Mouse (Mus musculus): ENCODE measurements at regions not wholly inside any gene's neighbourhood (a gene's known extent, or its start where the extent isn't known, plus 50 kb on each side); places are given as distances from the start of the nearest gene placed in this dataset.

GRCm38 (mm10) chr13:83951163-83951562, 270.9 kb upstream of the Tmem161b start:
- Histone ChIP-seq H3K27me3 (ENCODE audit: control insufficient read depth, insufficient read depth, low read length, poor library complexity, severe bottlenecking) (no peaks in the 10 kb centered on the region), H3K36me3 (ENCODE audit: control insufficient read depth, insufficient read depth, low read length, poor library complexity, severe bottlenecking) (no peaks in the 10 kb centered on the region)
- no peak for DNase-seq (ENCODE audit: low read depth, low spot score)

- Histone ChIP-seq H3K27me3 (ENCODE audit: control insufficient read depth, insufficient read depth, low read length, poor library complexity, severe bottlenecking) (no peaks in the 10 kb centered on the region), H3K36me3 (ENCODE audit: control insufficient read depth, insufficient read depth, low read length, poor library complexity, severe bottlenecking) (no peaks in the 10 kb centered on the region)
- DNase-seq (ENCODE audit: low read depth, low spot score), result no peak
These were observed 270.3 kb upstream of the Tmem161b start for GRCm38 (mm10) chr13:83951808-83952207.

DNA sequence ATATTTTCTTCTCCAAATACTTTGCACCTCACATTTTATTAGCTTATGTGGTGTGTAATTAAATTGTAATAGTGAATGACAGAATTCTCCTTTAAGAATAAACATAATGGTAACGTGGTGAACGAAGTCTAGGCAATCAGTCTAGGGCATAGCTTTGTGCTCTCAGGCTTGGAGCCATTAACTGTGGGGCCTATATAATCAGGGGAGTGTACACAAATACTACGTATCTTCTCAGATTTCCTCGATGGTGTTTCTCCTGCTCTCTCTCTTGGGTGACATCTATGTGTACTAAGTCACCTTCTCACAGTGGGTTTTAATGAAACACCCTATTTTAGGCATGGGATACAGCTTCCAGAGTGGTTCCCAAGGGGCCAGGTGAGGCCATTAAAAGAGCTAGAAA, 269.7 kb upstream of the Tmem161b start:
- Histone ChIP-seq H3K36me3 (ENCODE audit: control insufficient read depth, insufficient read depth, low read length, poor library complexity, severe bottlenecking) (no peaks in the 10 kb centered on the region), H3K27me3 (ENCODE audit: control insufficient read depth, insufficient read depth, low read length, poor library complexity, severe bottlenecking) (no peaks in the 10 kb centered on the region)
- no peak for DNase-seq (ENCODE audit: low read depth, low spot score)

GRCm38 (mm10) chr13:83952862-83953261, 269.2 kb upstream of the Tmem161b start:
- H3K27me3 ChIP-seq (ENCODE audit: control insufficient read depth, insufficient read depth, low read length, poor library complexity, severe bottlenecking), result no peaks in the 10 kb centered on the region
- DNase-seq (ENCODE audit: low read depth, low spot score), result no peak
- no peaks in the 10 kb centered on the region for H3K36me3 ChIP-seq (ENCODE audit: control insufficient read depth, insufficient read depth, low read length, poor library complexity, severe bottlenecking)

- Histone ChIP-seq H3K36me3 (ENCODE audit: control insufficient read depth, insufficient read depth, low read length, poor library complexity, severe bottlenecking) (no peaks in the 10 kb centered on the region), H3K27me3 (ENCODE audit: control insufficient read depth, insufficient read depth, low read length, poor library complexity, severe bottlenecking) (no peaks in the 10 kb centered on the region)
- DNase-seq (ENCODE audit: low read depth, low spot score), result no peak
These were observed 266.4 kb upstream of the Tmem161b start for GRCm38 (mm10) chr13:83955701-83956100.

- no peaks in the 10 kb centered on the region for H3K36me3 ChIP-seq (ENCODE audit: control insufficient read depth, insufficient read depth, low read length, poor library complexity, severe bottlenecking)
- no peaks in the 10 kb centered on the region for H3K27me3 ChIP-seq (ENCODE audit: control insufficient read depth, insufficient read depth, low read length, poor library complexity, severe bottlenecking)
- no peak for DNase-seq (ENCODE audit: low read depth, low spot score)
These were observed 243.6 kb upstream of the Tmem161b start for GRCm38 (mm10) chr13:83978541-83978940.

GRCm38 (mm10) chr13:83979535-83979934, 242.6 kb upstream of the Tmem161b start:
- Histone ChIP-seq H3K27me3 (ENCODE audit: control insufficient read depth, insufficient read depth, low read length, poor library complexity, severe bottlenecking) (no peaks in the 10 kb centered on the region), H3K36me3 (ENCODE audit: control insufficient read depth, insufficient read depth, low read length, poor library complexity, severe bottlenecking) (no peaks in the 10 kb centered on the region)
- DNase-seq (ENCODE audit: low read depth, low spot score), result no peak

- no peak for DNase-seq (ENCODE audit: low read depth, low spot score)
- Histone ChIP-seq H3K36me3 (ENCODE audit: control insufficient read depth, insufficient read depth, low read length, poor library complexity, severe bottlenecking) (no peaks in the 10 kb centered on the region), H3K27me3 (ENCODE audit: control insufficient read depth, insufficient read depth, low read length, poor library complexity, severe bottlenecking) (no peaks in the 10 kb centered on the region)
These were observed 237.3 kb upstream of the Tmem161b start for GRCm38 (mm10) chr13:83984651-83985331.

DNA sequence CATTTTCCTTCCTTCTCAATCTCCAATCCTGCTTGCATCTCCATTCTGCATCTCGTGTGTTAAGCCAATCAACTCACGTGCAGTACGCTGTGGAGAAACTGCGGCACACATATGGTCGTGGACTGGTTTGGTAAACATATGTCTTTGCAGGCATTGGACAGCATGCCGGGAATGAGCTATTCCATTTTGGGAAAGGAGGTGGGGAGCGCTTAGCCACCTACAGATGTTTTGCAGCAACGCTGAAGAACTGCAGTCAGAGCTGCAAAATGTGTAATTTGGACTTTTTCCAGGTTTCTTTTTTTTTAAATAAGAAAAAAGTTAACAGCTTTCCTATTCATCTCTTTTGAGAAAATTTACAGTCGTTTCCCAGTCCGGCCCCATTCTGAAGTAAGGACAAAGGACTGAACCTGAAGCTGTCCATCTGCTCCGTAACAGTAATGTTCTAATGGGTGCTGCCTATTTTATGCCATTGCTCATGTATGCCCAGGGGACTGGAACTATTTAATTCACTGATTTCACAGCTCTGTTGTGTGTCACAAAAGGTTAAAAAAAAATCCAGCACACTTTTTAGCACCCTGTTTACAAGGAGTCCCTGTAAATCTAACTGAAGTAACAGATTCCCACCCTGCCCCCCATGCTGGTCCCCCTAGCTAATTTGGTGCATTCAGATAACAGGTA, 234.2 kb upstream of the Tmem161b start:
- Histone ChIP-seq H3K36me3 (ENCODE audit: control insufficient read depth, insufficient read depth, low read length, poor library complexity, severe bottlenecking) (no peaks in the 10 kb centered on the region), H3K27me3 (ENCODE audit: control insufficient read depth, insufficient read depth, low read length, poor library complexity, severe bottlenecking) (no peaks in the 10 kb centered on the region)
- DNase-seq (ENCODE audit: low read depth, low spot score), result no peak

DNA sequence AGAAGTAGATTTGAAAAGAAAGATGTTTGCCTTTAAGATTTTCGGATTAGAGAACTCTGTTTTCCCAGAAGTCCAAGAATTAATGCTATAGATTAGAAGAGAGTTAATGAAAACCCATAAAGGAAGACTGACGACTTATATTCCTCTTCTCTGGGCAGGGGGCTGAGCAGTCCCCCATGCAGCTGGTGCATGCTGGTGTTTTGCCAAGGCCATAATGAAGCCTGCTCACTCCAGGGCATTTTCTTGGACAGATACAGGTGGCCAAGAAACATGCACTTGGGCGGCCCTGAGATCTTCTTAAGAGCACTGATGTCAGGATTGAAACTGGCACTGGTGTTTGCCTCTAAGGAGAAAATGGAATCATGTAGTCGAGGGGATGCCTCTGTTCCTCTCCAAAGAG, 233.6 kb upstream of the Tmem161b start:
- H3K27me3 ChIP-seq (ENCODE audit: control insufficient read depth, insufficient read depth, low read length, poor library complexity, severe bottlenecking), result no peaks in the 10 kb centered on the region
- DNase-seq (ENCODE audit: low read depth, low spot score), result no peak
- H3K36me3 ChIP-seq (ENCODE audit: control insufficient read depth, insufficient read depth, low read length, poor library complexity, severe bottlenecking), result no peaks in the 10 kb centered on the region

- no peaks in the 10 kb centered on the region for H3K36me3 ChIP-seq (ENCODE audit: control insufficient read depth, insufficient read depth, low read length, poor library complexity, severe bottlenecking)
- H3K27me3 ChIP-seq (ENCODE audit: control insufficient read depth, insufficient read depth, low read length, poor library complexity, severe bottlenecking), result no peaks in the 10 kb centered on the region
- no peak for DNase-seq (ENCODE audit: low read depth, low spot score)
These were observed 224.3 kb upstream of the Tmem161b start for GRCm38 (mm10) chr13:83997599-83998369.

DNA sequence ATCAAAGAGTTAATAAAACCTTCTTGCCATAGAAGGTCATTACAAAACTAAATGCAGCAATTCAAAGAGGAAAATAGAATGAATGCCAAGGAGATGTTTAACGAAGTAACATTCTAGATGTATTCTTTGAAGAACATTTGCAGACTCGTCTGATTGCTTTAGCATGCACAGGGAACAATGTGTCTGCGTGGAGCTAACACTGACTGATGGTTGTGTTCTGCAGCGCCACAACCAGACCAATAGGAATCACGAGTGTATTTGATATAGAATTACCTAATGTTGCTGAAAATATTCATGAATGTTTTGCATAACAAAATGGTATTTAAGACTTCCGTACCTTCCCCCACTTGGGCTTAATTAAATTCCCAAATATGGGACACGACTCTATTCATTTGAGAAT, 200.3 kb upstream of the Tmem161b start:
- Histone ChIP-seq H3K27me3 (ENCODE audit: control insufficient read depth, insufficient read depth, low read length, poor library complexity, severe bottlenecking) (no peaks in the 10 kb centered on the region), H3K36me3 (ENCODE audit: control insufficient read depth, insufficient read depth, low read length, poor library complexity, severe bottlenecking) (no peaks in the 10 kb centered on the region)
- no peak for DNase-seq (ENCODE audit: low read depth, low spot score)

DNA sequence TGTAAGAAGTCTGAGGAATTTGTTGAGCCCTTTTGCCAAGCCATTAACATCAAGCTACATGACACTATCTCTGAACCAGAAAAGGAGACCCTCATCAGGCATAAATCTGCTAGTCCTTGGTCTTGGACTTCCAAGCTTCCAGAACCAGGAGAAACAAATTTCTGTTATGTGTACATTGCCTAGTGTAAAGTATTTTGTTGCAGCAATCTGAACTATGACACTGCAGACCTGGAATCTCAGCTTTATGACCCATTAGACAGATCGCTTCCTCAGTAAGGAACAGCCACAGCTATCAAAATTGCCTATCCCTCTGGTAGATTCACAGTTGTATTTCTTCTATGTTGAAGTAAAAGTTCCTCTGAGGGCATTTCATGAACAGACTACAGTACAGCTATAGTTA, 199.1 kb upstream of the Tmem161b start:
- Histone ChIP-seq H3K36me3 (ENCODE audit: control insufficient read depth, insufficient read depth, low read length, poor library complexity, severe bottlenecking) (no peaks in the 10 kb centered on the region), H3K27me3 (ENCODE audit: control insufficient read depth, insufficient read depth, low read length, poor library complexity, severe bottlenecking) (no peaks in the 10 kb centered on the region)
- DNase-seq (ENCODE audit: low read depth, low spot score), result no peak

- DNase-seq (ENCODE audit: low read depth, low spot score), result no peak
- H3K36me3 ChIP-seq (ENCODE audit: control insufficient read depth, insufficient read depth, low read length, poor library complexity, severe bottlenecking), result no peaks in the 10 kb centered on the region
- no peaks in the 10 kb centered on the region for H3K27me3 ChIP-seq (ENCODE audit: control insufficient read depth, insufficient read depth, low read length, poor library complexity, severe bottlenecking)
These were observed 198.5 kb upstream of the Tmem161b start for GRCm38 (mm10) chr13:84023637-84024036.

DNA sequence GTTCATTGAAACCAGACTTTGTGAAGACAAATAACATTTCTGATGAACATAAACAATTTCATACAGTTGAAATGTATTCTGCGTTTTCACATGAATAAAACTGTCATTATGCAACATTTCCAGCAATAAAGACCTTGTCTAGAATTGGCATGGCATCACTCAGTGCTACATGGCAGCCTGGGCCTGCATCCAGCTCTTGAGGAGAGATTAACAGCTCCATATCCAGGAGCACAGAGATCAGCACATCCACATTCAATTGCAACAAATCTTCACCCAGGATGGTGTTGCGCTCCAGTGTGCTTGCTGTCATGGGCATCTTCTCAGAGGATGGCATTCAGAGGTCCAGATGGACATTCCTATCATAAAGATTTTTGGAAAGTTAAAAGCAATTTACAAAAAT, 196.7 kb upstream of the Tmem161b start:
- no peak for DNase-seq (ENCODE audit: low read depth, low spot score)
- Histone ChIP-seq H3K27me3 (ENCODE audit: control insufficient read depth, insufficient read depth, low read length, poor library complexity, severe bottlenecking) (no peaks in the 10 kb centered on the region), H3K36me3 (ENCODE audit: control insufficient read depth, insufficient read depth, low read length, poor library complexity, severe bottlenecking) (no peaks in the 10 kb centered on the region)

Data from splenic B cell, adult 2 months (primary cell).